Comparison of ENCODE assay signal across 8 mouse cellular contexts in genomic region chr5:137574470-137574901, GRCm38 (mm10). TPM values are rescaled to one million over a fixed set of nuclear protein-coding genes. Genes with fewer than 3 reads are reported as not detected.
DNase-seq lines count a peak whose midpoint lies in the region; ATAC-seq lines count a peak whose summit lies in the region.

No protein-coding gene starts in this region.

- no peaks in the 10 kb centered on the region for H3K9me3 ChIP-seq in heart, embryonic 11.5 days (replicated peaks; ENCODE audit: control insufficient read depth, low read length)
- H3K9me3 ChIP-seq in liver, embryonic 12.5 days (replicated peaks), result no peaks in the 10 kb centered on the region
- no peaks in the 10 kb centered on the region for H3K9me3 ChIP-seq in neural tube, embryonic 12.5 days

- peak overlapping the region; percentile 4; the same call in 1 of the 2 replicates for H3K9ac ChIP-seq in heart, embryonic 11.5 days (ENCODE audit: low read depth, low read length)
- H3K9ac ChIP-seq in liver, embryonic 12.5 days, result peak overlapping the region; percentile 19; the same call in 1 of the 2 replicates
- 0 out of 2 replicates have a peak overlapping the region, but pooled peaks have one; percentile 36 for H3K9ac ChIP-seq in neural tube, embryonic 12.5 days

- H3K4me2 ChIP-seq in heart, embryonic 11.5 days, result peak overlapping the region; percentile 55
- H3K4me2 ChIP-seq in liver, embryonic 12.5 days, result peak overlapping the region; percentile 44
- peak overlapping the region; percentile 57 for H3K4me2 ChIP-seq in neural tube, embryonic 12.5 days (replicated peaks)

- DNase-seq in adrenal gland, adult (ENCODE audit: inconsistent age in 2 of 2, low spot score in 1 of 2), result peak; percentile 70 to 83
- DNase-seq in adrenal gland, adult 8-10 months, result no peak
- peak; percentile 77 for DNase-seq in embryo, embryonic 10 days (ENCODE audit: low spot score)
- peak; percentile 41 for DNase-seq in kidney, postnatal 14 days
- no peak for DNase-seq in thymus, adult 18-20 months

- no peak overlapping the region for H3K27ac ChIP-seq in heart, embryonic 11.5 days (ENCODE audit: low read depth, low read length)
- H3K27ac ChIP-seq in liver, embryonic 12.5 days, result no peak overlapping the region
- H3K27ac ChIP-seq in neural tube, embryonic 12.5 days, result no peak overlapping the region

- no peaks in the 10 kb centered on the region for H3K36me3 ChIP-seq in heart, embryonic 11.5 days (ENCODE audit: control insufficient read depth, insufficient read depth, low read length)
- peaks cover 60% of the 10 kb centered on the region for H3K36me3 ChIP-seq in liver, embryonic 12.5 days
- no peaks in the 10 kb centered on the region for H3K36me3 ChIP-seq in neural tube, embryonic 12.5 days

- 0 out of 2 replicates have a peak, but pooled peaks cover 2% of the 10 kb centered on the region for H3K27me3 ChIP-seq in heart, embryonic 11.5 days (ENCODE audit: control insufficient read depth, insufficient read depth, low read length)
- H3K27me3 ChIP-seq in liver, embryonic 12.5 days (replicated peaks), result peaks cover 13% of the 10 kb centered on the region; the same call in 1 of the 2 replicates
- no peaks in the 10 kb centered on the region; the same call in 1 of the 2 replicates for H3K27me3 ChIP-seq in neural tube, embryonic 12.5 days (replicated peaks)

- H3K4me1 ChIP-seq in heart, embryonic 11.5 days (ENCODE audit: control insufficient read depth, insufficient read depth, low read length), result peaks cover 3% of the 10 kb centered on the region; the same call in 1 of the 2 replicates
- H3K4me1 ChIP-seq in liver, embryonic 12.5 days, result peaks cover 62% of the 10 kb centered on the region
- H3K4me1 ChIP-seq in neural tube, embryonic 12.5 days, result no peaks in the 10 kb centered on the region

- 6% methylated on average over 27 of the region's 27 CpGs for WGBS in heart, embryonic 11.5 days (ENCODE audit: insufficient replicate concordance)
- WGBS in liver, embryonic 12.5 days (ENCODE audit: insufficient replicate concordance), result 33% methylated on average over 27 of the region's 27 CpGs
- 7% methylated on average over 27 of the region's 27 CpGs for WGBS in neural tube, embryonic 12.5 days

- ATAC-seq in heart, embryonic 11.5 days (replicated peaks; ENCODE audit: insufficient number of reproducible peaks, low FRiP score, low TSS enrichment), result no peak
- no peak for ATAC-seq in liver, embryonic 12.5 days
- no peak for ATAC-seq in neural tube, embryonic 12.5 days (ENCODE audit: low FRiP score, low read depth)

- H3K4me3 ChIP-seq in heart, embryonic 11.5 days (ENCODE audit: low read depth, low read length), result peak overlapping the region; percentile 26
- peak overlapping the region; percentile 20 for H3K4me3 ChIP-seq in liver, embryonic 12.5 days
- no peak overlapping the region for H3K4me3 ChIP-seq in neural tube, embryonic 12.5 days

RNA-seq across cellular contexts. Expression of gene Tfr2, which starts 4.8 kb away (rescaled TPM):
- 1 to 10 TPM in 2 of 4 experiments, under 1 TPM in 2; 0.96 to 1.8 (median 1.1) TPM for total RNA-seq in adrenal gland, adult 8-10 months (2022)
- 2.3 and 3.5 TPM in 2 replicates for polyA plus RNA-seq in heart, embryonic 11.5 days (2014; fragmentation: Nextera tagmentation; extraction: Ambion mirVana)
- 51.0 and 53.9 TPM in 2 replicates for polyA plus RNA-seq in liver, embryonic 12.5 days (2016; fragmentation: Nextera tagmentation; extraction: Ambion mirVana)
- polyA plus RNA-seq in neural tube, embryonic 12.5 days (2016; fragmentation: Nextera tagmentation; extraction: Ambion mirVana), result 1.8 TPM in 2 replicates

RNA-seq across cellular contexts. Expression of gene Actl6b, which starts 21.2 kb away (rescaled TPM):
- 1 to 10 TPM; 4.4 to 9.1 (median 6.3) TPM for total RNA-seq in adrenal gland, adult 8-10 months (2022)
- polyA plus RNA-seq in heart, embryonic 11.5 days (2014; fragmentation: Nextera tagmentation; extraction: Ambion mirVana), result 0.65 and 1.0 TPM in 2 replicates
- not detected in 2 replicates for polyA plus RNA-seq in liver, embryonic 12.5 days (2016; fragmentation: Nextera tagmentation; extraction: Ambion mirVana)
- polyA plus RNA-seq in neural tube, embryonic 12.5 days (2016; fragmentation: Nextera tagmentation; extraction: Ambion mirVana), result 109 and 118 TPM in 2 replicates

RNA-seq across cellular contexts. Expression of gene Mospd3, which starts 26.4 kb away (rescaled TPM):
- 10 to 100 TPM; 42.2 to 65.0 (median 52.4) TPM for total RNA-seq in adrenal gland, adult 8-10 months (2022)
- 13.9 and 16.0 TPM in 2 replicates for polyA plus RNA-seq in heart, embryonic 11.5 days (2014; fragmentation: Nextera tagmentation; extraction: Ambion mirVana)
- 45.5 and 48.4 TPM in 2 replicates for polyA plus RNA-seq in liver, embryonic 12.5 days (2016; fragmentation: Nextera tagmentation; extraction: Ambion mirVana)
- polyA plus RNA-seq in neural tube, embryonic 12.5 days (2016; fragmentation: Nextera tagmentation; extraction: Ambion mirVana), result 36.8 and 42.1 TPM in 2 replicates

RNA-seq across cellular contexts. Expression of gene Pcolce, which starts 39.1 kb away (rescaled TPM):
- 1,000 to 10,000 TPM; 1,036 to 1,320 (median 1,219) TPM for total RNA-seq in adrenal gland, adult 8-10 months (2022)
- 120 and 134 TPM in 2 replicates for polyA plus RNA-seq in heart, embryonic 11.5 days (2014; fragmentation: Nextera tagmentation; extraction: Ambion mirVana)
- polyA plus RNA-seq in liver, embryonic 12.5 days (2016; fragmentation: Nextera tagmentation; extraction: Ambion mirVana), result 21.1 and 22.1 TPM in 2 replicates
- polyA plus RNA-seq in neural tube, embryonic 12.5 days (2016; fragmentation: Nextera tagmentation; extraction: Ambion mirVana), result 51.8 and 52.0 TPM in 2 replicates

RNA-seq across cellular contexts. Expression of gene Gnb2, which starts 41.2 kb away (rescaled TPM):
- total RNA-seq in adrenal gland, adult 8-10 months (2022), result 100 to 1,000 TPM; 569 to 665 (median 622) TPM
- 307 and 318 TPM in 2 replicates for polyA plus RNA-seq in heart, embryonic 11.5 days (2014; fragmentation: Nextera tagmentation; extraction: Ambion mirVana)
- 215 and 221 TPM in 2 replicates for polyA plus RNA-seq in liver, embryonic 12.5 days (2016; fragmentation: Nextera tagmentation; extraction: Ambion mirVana)
- polyA plus RNA-seq in neural tube, embryonic 12.5 days (2016; fragmentation: Nextera tagmentation; extraction: Ambion mirVana), result 468 and 494 TPM in 2 replicates

Comparison
In these comparisons a context has a peak if more than half of its experiments do, and no peak if none do; other contexts are left out.
1. DNase-seq: peak in adrenal gland, adult (2 of 2), embryo, embryonic 10 days (single experiment) and kidney, postnatal 14 days (single experiment); none in adrenal gland, adult 8-10 months (single experiment) and thymus, adult 18-20 months (0 of 2).
2. RNA of gene Tfr2, which starts 4.8 kb away (polyA plus RNA-seq): 51.0 to 53.9 TPM in liver, embryonic 12.5 days; 2.3 to 3.5 TPM in heart, embryonic 11.5 days and 1.8 TPM in neural tube, embryonic 12.5 days; every median in the first group is over 10 times any median in the second.
3. RNA of gene Actl6b, which starts 21.2 kb away (polyA plus RNA-seq): 109 to 118 TPM in neural tube, embryonic 12.5 days; 0.65 to 1.0 TPM in heart, embryonic 11.5 days and not detected in liver, embryonic 12.5 days; every median in the first group is over 10 times any median in the second.
4. Peak in every context shown above with its lines, with median percentiles within 50 percentile points of each other: H3K4me2 ChIP-seq and H3K9ac ChIP-seq.